Mouse (Mus musculus) kidney, adult 2 months (tissue): ENCODE results near the gene P2rx4.

Experiments
- CTCF ChIP-seq: fragments of 200-500 bp; conservative IDR thresholded peaks from 2 replicates; pipeline ENCODE4 v1.5.1; 2011; ENCODE audit warnings: low read depth, mild to moderate bottlenecking, control low read depth, low read length, moderate library complexity, mixed read lengths; ENCODE audit not compliant: insufficient read depth, insufficient read length
- POLR2A ChIP-seq: fragments of 200-500 bp; IDR thresholded peaks from one replicate; pipeline ENCODE4 v1.6.1; 2011; ENCODE audit warnings: low read depth, low read length, control low read depth

DNA sequence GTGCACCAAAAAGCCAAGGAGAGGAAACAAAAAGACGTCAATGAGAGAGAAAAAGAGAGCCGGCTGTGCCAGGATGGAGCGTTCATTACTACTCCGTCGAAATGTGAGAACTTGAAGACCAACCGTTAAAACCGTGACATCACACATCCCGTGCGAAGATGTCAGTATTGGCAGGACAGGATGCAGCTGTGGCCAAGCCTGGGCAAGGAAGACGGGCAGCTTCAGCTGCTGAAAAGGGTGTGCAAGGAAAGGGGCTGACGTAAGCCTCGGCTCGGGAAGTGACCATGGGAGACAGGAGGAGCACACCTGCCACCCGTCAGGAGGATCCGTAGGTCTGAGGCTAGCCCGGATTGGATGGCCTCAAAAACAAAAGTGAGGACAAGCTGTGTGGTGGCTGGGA lies 47.1 kb downstream of the P2rx4 start:
- TF ChIP-seq POLR2A (no peak), CTCF (no peak)
